In genomic region chr14:33446561-33447023, GRCm38 (mm10) we compare ENCODE assay signal across 8 mouse cellular contexts. TPM values are rescaled to one million over a fixed set of nuclear protein-coding genes. Genes with fewer than 3 reads are reported as not detected.
DNase-seq lines count a peak whose midpoint lies in the region; ATAC-seq and TF ChIP-seq lines count a peak whose summit lies in the region.

No protein-coding gene starts in this region.

- TF ChIP-seq POLR2A in ES-Bruce4 (IDR thresholded peaks at IDR 0.05; ENCODE audit: insufficient read depth, low read length), result no peak

- peaks cover 1% of the 10 kb centered on the region for H3K4me1 ChIP-seq in ES-Bruce4 (ENCODE audit: control insufficient read depth, insufficient read depth, low read length)
- peaks cover 20% of the 10 kb centered on the region for H3K4me1 ChIP-seq in hindbrain, embryonic 13.5 days (replicated peaks)
- H3K4me1 ChIP-seq in midbrain, embryonic 12.5 days, result peaks cover 19% of the 10 kb centered on the region

- peak; percentile 30 to 57 for DNase-seq in layer of hippocampus, adult 18-20 months (ENCODE audit: low spot score in 2 of 2)
- no peak for DNase-seq in layer of hippocampus, adult 9-10 months (ENCODE audit: low spot score)
- no peak for DNase-seq in gastrocnemius, postnatal 36 days
- no peak for DNase-seq in gastrocnemius, postnatal 14 days

- intact Hi-C loops in gastrocnemius, postnatal 36 days (cut with DNase I), result loop anchor here (5.0 kb wide), 2 partner anchors 134 to 1106 kb away; no protein-coding TSS in a partner anchor
- intact Hi-C loops in gastrocnemius, postnatal 14 days (cut with DNase I; ENCODE audit: low total_unique reads), result no loop called here

- TF ChIP-seq CTCF in ES-Bruce4 (IDR thresholded peaks at IDR 0.05; ENCODE audit: low read depth, low read length), result no peak

- H3K4me2 ChIP-seq in hindbrain, embryonic 13.5 days, result peak overlapping the region; percentile 68
- H3K4me2 ChIP-seq in midbrain, embryonic 12.5 days (replicated peaks), result peak overlapping the region; percentile 64

- H3K27me3 ChIP-seq in ES-Bruce4 (ENCODE audit: control insufficient read depth, insufficient read depth, low read length, poor library complexity, severe bottlenecking), result peaks cover 2% of the 10 kb centered on the region; the same call in 1 of the 2 replicates
- peaks cover 33% of the 10 kb centered on the region for H3K27me3 ChIP-seq in hindbrain, embryonic 13.5 days
- peaks cover 34% of the 10 kb centered on the region for H3K27me3 ChIP-seq in midbrain, embryonic 12.5 days

- peak overlapping the region; percentile 96 for H3K4me3 ChIP-seq in ES-Bruce4 (ENCODE audit: low read depth, low read length)
- H3K4me3 ChIP-seq in hindbrain, embryonic 13.5 days, result peak overlapping the region; percentile 84
- peak overlapping the region; percentile 91 for H3K4me3 ChIP-seq in midbrain, embryonic 12.5 days

- WGBS in hindbrain, embryonic 13.5 days, result under 1% methylated on average over 63 of the region's 72 CpGs
- WGBS in midbrain, embryonic 12.5 days, result under 1% methylated on average over 71 of the region's 72 CpGs

- no peaks in the 10 kb centered on the region for H3K36me3 ChIP-seq in ES-Bruce4 (ENCODE audit: control insufficient read depth, insufficient read depth, low read length, poor library complexity, severe bottlenecking)
- no peaks in the 10 kb centered on the region for H3K36me3 ChIP-seq in hindbrain, embryonic 13.5 days
- H3K36me3 ChIP-seq in midbrain, embryonic 12.5 days, result no peaks in the 10 kb centered on the region

- no peaks in the 10 kb centered on the region for H3K9me3 ChIP-seq in ES-Bruce4 (replicated peaks; ENCODE audit: control insufficient read depth, insufficient read depth, low read length, poor library complexity, severe bottlenecking)
- H3K9me3 ChIP-seq in hindbrain, embryonic 13.5 days, result no peaks in the 10 kb centered on the region
- H3K9me3 ChIP-seq in midbrain, embryonic 12.5 days, result no peaks in the 10 kb centered on the region

- H3K27ac ChIP-seq in ES-Bruce4 (ENCODE audit: insufficient read depth, low read length), result no peak overlapping the region
- peak overlapping the region; percentile 96 for H3K27ac ChIP-seq in hindbrain, embryonic 13.5 days
- H3K27ac ChIP-seq in midbrain, embryonic 12.5 days (replicated peaks), result peak overlapping the region; percentile 95

- ATAC-seq in common myeloid progenitor, adult 5-6 weeks (replicated peaks; ENCODE audit: low read depth, poor library complexity, severe bottlenecking), result 0 out of 2 replicates have a peak, but pooled peaks have one; percentile 0
- peak; percentile 57 for ATAC-seq in hindbrain, embryonic 13.5 days (ENCODE audit: low FRiP score)
- no peak; the same call in none of the 2 replicates for ATAC-seq in midbrain, embryonic 12.5 days (ENCODE audit: low FRiP score, low read depth)

- TF ChIP-seq EP300 in ES-Bruce4 (IDR thresholded peaks at IDR 0.05; ENCODE audit: insufficient read depth, low read depth, low read length), result no peak

- H3K9ac ChIP-seq in ES-Bruce4 (ENCODE audit: low read depth, poor library complexity, severe bottlenecking), result peak overlapping the region; percentile 94
- H3K9ac ChIP-seq in hindbrain, embryonic 13.5 days, result peak overlapping the region; percentile 94
- peak overlapping the region; percentile 88 for H3K9ac ChIP-seq in midbrain, embryonic 12.5 days (replicated peaks)

RNA-seq across cellular contexts. Expression of gene Mapk8, which starts 0.4 kb away (rescaled TPM):
- total RNA-seq in layer of hippocampus, adult 18-20 months (2021), result 10 to 100 TPM; 78.7 TPM
- polyA plus RNA-seq in ES-Bruce4 (2011; ENCODE audit: insufficient read depth, insufficient read length, low read depth, missing spikeins), result 81.5 and 82.1 TPM in 2 replicates
- total RNA-seq in common myeloid progenitor, adult 5-6 weeks (2017), result 58.2 and 64.9 TPM in 2 replicates
- polyA plus RNA-seq in hindbrain, embryonic 13.5 days (2015; fragmentation: Nextera tagmentation; extraction: Ambion mirVana), result 41.4 and 45.0 TPM in 2 replicates
- polyA plus RNA-seq in midbrain, embryonic 12.5 days (2016; fragmentation: Nextera tagmentation; extraction: Ambion mirVana), result 25.9 and 30.0 TPM in 2 replicates
- total RNA-seq in gastrocnemius, postnatal 36 days (2021), result 10 to 100 TPM; 26.6 to 28.3 TPM
- 10 to 100 TPM; 22.9 to 25.4 TPM for total RNA-seq in gastrocnemius, postnatal 14 days (2021)

RNA-seq across cellular contexts. Expression of gene Frmpd2, which starts 24.9 kb away (rescaled TPM):
- 1 to 10 TPM in 1 of 2 experiments, under 1 TPM in 1; 0.76 to 1.6 TPM for total RNA-seq in layer of hippocampus, adult 18-20 months (2021)
- polyA plus RNA-seq in ES-Bruce4 (2011; ENCODE audit: insufficient read depth, insufficient read length, low read depth, missing spikeins), result 11.2 and 12.4 TPM in 2 replicates
- not detected in 2 replicates for total RNA-seq in common myeloid progenitor, adult 5-6 weeks (2017)
- polyA plus RNA-seq in hindbrain, embryonic 13.5 days (2015; fragmentation: Nextera tagmentation; extraction: Ambion mirVana), result not detected in 2 replicates
- 0.13 TPM in 1 of 2 replicates, not detected in the other for polyA plus RNA-seq in midbrain, embryonic 12.5 days (2016; fragmentation: Nextera tagmentation; extraction: Ambion mirVana)
- not detected for total RNA-seq in gastrocnemius, postnatal 36 days (2021)
- total RNA-seq in gastrocnemius, postnatal 14 days (2021), result under 1 TPM in 1 of 2 experiments, not detected in 1; 0.06 TPM

Comparison
In these comparisons a context has a peak if more than half of its experiments do, and no peak if none do; other contexts are left out.
1. DNase-seq: peak in layer of hippocampus, adult 18-20 months (2 of 2); none in layer of hippocampus, adult 9-10 months (single experiment), gastrocnemius, postnatal 36 days (0 of 2) and gastrocnemius, postnatal 14 days (single experiment).
2. Peak in every context shown above with its lines, with median percentiles within 50 percentile points of each other: H3K4me3 ChIP-seq and H3K9ac ChIP-seq.